Mouse (Mus musculus) telencephalon, adult 2 months (tissue): ENCODE results near the gene Plekhh2.

Experiments
- DNase-seq: peaks from one replicate; pipeline ENCODE4 v3.0.0-alpha.2; 2011; ENCODE audit warnings: low read depth, low spot score

Plekhh2 gene

DNA sequence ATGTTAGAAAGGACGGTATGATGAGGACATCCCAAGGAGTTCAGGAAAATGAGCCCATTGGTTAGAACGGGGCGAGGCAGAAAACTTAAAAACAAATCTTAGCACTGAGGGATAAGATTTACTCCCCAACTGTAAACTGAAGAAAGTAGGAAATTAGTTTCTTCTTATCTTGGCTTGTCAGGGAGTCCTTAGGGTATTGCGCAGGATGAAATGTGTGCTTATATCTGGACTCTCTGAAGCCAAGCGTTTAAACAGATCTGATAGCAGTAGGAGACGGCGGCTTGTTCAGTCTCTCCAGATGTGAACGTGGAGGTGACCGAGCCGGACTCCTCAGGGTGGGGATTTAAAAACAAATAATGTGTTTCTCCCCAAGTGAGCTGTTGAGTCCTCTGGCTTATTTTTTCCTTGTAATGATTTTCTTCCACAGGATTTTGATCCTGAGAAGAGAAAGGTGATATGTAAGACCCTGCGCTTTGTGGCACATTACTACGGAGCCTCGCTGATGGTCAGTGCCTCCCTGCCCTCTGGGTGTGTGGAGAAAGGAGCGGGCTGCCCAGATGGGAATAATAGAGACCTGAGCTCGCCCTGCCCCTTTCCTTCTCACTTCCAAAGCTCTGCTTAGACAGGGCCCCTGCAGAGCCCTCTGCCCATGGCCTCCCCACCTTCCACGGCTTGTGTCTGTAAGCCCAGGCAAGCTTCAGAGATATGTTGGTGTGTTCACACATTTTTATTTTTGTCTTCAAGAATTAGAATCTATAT lies 132.8 kb downstream of the Plekhh2 start:
- DNase-seq = no peak

DNA sequence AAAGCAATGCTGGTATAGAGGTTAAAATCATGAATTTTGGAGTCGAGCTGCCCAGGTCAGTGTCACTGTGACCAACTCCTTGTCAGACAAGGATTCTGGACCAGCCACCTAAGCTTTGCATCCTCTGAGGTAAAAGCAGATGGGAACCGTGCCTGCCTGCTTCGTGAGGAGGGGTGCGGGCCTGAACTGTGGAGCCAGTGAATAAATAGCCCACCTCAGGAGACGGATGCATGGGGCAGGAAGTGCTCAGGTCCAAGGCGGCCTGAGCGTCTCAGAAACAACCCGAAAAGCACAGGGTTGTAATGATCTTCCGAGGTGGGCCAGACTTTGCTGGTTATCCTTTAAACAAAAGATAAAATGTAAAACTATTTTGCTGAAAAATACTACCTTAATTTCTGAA lies 133.4 kb downstream of the Plekhh2 start:
- no peak for DNase-seq

DNA sequence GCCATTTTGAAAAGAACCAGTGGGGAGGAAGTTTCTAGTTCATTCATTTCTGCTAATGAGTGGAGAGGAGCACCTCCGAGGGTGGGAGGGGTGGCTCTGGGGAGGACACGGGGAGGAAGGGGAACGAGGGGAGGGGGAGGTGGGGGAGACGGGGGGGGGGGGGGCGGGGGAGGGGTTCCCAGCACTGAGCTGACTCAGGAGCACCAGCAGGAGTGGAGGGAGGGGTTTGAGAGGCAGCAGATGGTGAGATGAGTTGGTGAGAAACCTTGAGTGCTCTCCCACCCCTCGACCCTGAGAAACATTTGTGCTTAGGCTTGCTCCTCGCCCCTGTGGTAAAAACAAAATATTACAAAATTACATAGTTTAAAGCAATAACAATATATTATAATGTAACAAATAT lies 134.2 kb downstream of the Plekhh2 start:
- no peak for DNase-seq

DNA sequence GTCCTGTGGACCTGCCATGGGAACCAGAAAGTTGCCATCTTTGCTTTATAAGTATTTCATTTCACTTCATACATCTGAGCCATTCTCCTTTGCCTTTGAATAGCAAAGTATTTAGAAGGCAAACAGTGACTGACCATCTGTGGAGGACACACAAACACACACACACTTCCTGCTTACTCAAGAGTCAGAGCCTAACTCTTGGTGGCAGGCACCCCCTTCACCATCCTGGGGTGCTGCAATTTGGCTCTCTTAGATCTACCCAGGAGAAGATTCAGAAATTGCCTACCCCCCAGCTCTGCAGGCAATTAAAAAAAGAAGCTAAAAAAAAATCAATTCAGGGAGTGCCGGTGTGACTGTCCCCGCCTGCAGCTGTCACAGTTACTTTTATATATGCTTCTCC lies 134.8 kb downstream of the Plekhh2 start:
- DNase-seq = no peak

DNA sequence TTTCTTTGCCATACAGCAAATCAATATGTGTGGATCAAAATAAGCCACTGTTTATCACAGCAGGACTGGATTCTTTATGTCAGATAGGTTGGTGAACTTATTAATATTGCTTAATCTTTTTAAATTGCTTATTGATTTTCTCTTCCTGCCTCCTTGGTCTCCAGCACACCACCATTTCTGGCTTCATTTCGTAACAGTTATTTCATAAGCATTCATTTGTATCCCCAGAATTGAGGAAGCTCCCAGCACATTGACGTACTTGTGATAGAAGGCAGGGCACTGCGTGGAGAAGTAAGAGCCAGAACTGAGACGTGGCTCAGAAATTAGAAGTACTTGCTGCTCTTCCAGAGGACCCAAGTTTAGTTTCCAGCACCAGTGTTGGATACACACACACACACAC lies 135.9 kb downstream of the Plekhh2 start:
- DNase-seq = no peak

DNA sequence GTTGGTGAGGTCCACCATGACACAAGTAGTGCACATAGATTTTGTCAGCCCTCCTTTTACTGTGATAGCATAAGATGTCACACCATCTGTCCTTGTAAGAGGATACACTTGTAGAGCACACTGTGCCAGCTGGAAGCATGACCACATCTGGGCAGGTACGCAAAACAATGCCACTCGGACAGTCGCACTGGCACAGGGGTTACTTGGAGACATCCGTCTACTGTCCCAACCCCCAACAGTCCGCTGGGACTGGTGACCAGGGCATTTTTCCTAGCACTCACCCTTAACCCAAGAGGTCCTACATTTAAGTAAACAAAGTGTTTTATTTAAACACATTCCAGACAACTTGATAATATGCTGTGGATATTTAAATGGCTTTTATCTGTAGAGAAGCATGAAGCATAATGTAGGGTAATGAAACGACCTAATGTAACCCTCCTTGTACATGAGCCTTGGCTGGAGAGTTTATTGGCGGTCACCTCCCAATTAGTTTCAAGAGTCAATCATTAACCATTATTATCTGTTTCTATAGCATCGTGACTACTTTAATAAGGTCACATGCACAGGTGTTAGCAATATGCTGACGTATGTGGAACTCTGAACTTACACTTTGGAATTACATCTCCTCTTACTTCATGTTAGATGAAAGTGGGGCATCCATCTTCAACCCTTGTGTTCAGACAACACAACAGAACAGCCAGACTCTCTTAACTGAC lies 138.8 kb downstream of the Plekhh2 start:
- DNase-seq = no peak

DNA sequence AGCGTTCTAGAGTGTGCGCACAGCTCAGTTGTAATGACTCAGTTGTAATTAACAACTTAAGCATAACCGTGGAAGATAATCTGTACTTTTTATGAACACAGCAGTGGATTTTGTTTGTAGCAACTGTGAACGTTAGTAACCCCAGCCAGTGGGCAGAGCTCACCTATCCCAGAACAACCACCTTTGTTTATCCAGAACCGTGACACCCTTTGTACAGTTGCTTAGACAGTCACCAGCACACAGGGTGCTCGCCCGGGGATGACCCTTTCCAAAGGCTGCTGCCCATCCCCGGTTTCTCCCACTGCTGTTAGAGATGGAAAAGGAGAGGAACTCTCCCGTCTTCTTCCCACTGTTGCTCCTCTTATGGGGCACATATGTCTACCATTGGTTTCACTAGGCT lies 141.8 kb downstream of the Plekhh2 start:
- DNase-seq = no peak

DNA sequence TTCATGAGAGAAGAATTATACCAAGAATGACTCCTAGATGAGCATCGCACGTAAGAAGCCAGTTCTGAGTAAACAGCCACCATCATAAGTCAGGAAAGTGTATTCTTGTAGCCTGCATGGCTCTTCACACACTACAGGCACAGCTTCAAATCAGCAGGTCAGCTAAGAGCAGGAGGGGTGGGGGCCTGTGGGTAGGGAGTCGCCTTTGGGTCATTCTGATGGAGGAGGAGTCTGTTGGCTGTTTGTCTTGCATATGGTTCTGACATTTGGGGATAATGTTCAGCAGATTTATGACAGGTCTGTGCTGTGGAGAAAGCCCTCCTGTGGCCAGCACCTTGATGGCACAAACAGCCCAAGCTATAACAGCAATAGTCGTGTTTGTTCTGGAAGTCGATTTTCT lies 144.5 kb downstream of the Plekhh2 start:
- DNase-seq = no peak

DNA sequence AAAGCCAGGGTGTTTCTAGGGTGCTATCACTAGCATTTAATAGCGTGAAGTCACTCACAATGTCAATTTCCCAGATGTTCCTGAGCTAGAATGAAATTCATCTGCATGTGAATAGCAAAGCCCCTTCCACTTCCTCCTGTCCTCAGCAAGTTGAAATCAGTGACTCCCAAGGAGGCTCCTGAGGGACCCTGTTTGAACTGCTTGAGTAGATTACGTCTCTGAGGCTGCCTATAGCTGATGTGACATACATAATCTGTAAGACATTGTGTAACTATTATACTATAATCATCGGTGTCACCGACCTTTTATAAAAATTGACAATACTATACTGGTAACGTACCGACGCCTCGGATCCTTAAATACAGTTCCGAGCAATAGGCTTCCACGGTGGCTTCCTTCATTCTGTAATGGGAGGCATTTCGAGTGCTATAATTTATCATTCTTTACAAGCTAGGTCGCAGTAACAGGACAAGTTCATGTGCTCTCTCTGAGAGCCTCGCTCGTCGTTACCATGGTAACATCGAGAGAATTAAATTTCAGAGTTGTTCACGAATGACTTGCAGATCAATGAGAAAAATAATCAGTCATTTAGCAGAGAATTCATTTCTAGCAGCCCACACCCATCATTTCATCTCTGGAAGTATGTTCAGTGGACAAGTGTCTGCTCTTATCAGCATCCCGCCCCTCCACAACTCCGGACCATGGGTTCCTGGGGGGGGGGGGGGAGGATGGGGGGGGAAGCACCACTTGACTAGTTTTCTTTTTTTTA lies 145.1 kb downstream of the Plekhh2 start:
- no peak for DNase-seq

DNA sequence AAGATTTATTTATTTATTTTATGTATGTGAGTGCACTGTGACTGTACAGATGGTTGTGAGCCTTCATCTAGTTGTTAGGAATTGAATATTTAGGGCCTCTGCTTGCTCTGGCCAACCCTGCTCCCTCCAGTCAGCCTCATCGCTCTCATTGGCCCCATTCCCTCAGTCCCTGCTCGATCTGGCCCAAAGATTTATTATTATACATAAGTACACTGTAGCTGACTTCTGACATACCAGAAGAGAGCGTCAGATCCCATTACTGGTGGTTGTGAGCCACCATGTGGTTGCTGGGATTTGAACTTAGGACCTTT lies 145.7 kb downstream of the Plekhh2 start:
- no peak for DNase-seq

DNA sequence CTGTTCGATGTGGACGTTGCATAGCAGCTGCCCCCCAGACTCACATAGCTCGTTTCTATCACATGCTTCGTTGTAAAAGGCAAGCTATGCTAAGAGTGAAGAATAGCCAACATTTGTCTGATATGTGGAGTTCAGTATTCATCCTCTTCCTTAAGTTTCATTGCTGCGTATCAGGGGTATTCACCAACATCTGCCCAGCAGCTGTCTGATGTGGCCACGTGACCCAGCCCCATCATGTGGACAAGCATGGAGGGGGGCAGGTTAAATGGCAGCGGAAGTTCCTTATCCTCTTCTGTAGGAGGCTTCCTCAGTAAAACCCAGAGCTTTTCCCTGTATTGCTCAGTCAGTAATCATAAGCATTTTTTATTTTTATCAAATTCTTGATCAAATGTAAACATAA lies 146.1 kb downstream of the Plekhh2 start:
- no peak for DNase-seq

DNA sequence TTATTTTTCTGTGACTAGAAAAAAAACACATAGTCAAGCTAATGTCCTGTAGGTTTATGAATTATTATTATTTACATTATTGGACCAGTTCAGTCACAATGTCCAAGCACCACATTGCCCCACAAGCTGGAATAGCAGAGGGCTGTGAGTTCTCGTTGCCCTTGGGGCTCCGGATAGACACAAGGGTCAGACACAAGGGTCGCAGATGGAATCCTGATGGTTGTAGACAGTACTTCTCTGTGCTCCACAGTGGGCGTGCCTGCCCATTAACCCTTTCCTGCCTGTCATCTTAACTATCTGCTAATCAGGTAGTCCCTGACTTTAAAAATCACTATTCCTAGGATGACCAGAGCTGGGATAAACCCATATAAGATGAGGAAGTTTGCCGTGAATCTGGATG lies 146.5 kb downstream of the Plekhh2 start:
- DNase-seq = no peak

DNA sequence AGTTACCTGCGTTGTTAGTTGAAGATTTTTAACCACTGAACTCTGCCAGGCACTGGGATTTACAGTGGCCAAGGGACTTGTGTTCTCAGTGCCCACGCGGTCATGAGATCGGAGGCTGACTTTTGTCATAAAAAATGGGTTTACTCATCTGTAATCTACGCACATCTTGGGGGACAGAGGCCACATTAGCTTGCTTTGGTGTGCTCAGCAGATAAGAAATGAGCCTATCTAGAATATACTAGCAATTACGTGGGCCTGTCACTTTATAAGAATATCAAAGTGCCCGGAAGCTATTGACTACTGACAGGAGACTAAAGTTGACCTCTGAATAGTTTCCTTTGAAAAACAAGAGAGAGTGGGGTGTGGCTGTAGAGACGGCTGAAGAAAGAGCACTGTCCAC lies 147.3 kb downstream of the Plekhh2 start:
- DNase-seq = no peak

DNA sequence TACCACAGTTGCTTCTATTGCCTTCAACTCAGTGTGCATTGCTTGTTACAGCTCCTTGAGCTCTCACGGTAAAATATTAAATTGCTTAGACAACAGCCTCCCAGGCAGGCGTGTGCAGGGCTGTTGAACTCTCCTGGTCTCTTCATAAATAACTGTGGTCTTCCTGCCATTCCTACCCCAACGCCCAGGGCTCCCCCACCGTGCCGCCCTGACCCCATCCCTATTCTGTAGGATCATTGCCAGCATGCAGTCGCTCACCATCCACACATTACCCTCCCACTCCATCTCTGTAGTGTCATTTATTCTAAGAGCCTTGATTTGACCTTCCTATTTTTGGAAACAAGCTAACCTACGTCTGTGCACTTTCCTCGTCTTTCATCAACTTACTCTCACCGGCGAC lies 153.4 kb downstream of the Plekhh2 start:
- no peak for DNase-seq

DNA sequence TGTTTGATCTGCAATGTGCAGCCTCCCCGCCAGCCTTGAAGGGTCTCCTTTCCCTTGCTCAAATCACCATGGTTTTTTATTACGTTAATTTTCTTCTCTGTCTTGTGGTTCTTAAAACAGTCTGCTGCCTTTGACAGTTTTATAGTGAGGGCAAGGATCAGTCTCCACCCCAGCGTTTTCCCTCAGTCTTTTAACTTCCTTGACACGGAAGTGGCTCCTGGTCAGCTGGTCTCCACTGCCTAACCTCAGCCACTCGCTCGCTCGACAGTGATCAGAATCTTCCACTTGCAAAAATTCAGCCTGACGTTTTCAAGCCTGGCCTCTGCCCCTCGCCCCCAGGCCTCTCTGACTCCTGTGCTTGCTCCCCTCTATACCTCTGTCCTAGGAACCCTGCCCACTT lies 154.0 kb downstream of the Plekhh2 start:
- DNase-seq = no peak

DNA sequence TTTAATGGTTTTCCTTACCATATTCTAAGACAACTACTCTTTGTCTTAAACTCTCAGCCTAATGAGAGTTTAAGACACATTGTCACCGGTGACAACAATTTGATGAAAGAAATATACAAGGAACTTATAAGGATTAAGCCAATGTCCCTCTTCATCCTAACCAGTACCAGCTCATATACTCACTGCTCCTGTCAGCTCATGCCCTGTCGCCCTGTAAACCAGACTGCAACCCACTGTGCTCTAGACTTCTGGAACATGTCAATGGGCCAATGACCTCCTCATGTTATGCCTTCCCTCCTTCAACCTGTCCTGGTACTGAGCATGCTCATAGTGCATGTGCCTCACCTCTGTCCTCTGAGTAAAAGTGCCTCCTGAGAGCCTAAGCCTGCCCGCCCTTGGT lies 156.2 kb downstream of the Plekhh2 start:
- no peak for DNase-seq
